Mouse (Mus musculus) limb, embryonic 11.5 days (tissue): ENCODE data around the gene Mtpn. TPM values are rescaled to one million over a fixed set of nuclear protein-coding genes. Genes with fewer than 3 reads are reported as not detected.

Source experiments
- ATAC-seq: fragments of 200-750 bp; cut with Nextera tagmentation; 2 replicates; pipeline ENCODE4 v1.8.0; 2017; ENCODE audit warnings: low read depth; ENCODE audit not compliant: insufficient number of reproducible peaks, low FRiP score, low TSS enrichment
- DNase-seq: peaks from one replicate; pipeline ENCODE4 v3.0.0-alpha.2; 2015; ENCODE audit warnings: low spot score
- H3K27ac ChIP-seq: fragments of 300-500 bp; sonication (generic); replicated peaks from 2 replicates; pipeline ENCODE4 v1.5.1; 2014; ENCODE audit warnings: low read depth, mild to moderate bottlenecking, low read length
- H3K27me3 ChIP-seq: fragments of 300-500 bp; sonication (generic); 2 replicates; pipeline ENCODE4 v1.6.1; 2014; ENCODE audit warnings: mild to moderate bottlenecking, low read length, mixed read lengths; ENCODE audit not compliant: control insufficient read depth, insufficient read depth
- H3K36me3 ChIP-seq: fragments of 300-500 bp; sonication (generic); 2 replicates; pipeline ENCODE4 v1.6.1; 2014; ENCODE audit warnings: mild to moderate bottlenecking, low read length, moderate library complexity, mixed read lengths; ENCODE audit not compliant: control insufficient read depth, insufficient read depth
- H3K4me1 ChIP-seq: fragments of 300-500 bp; sonication (generic); 2 replicates; pipeline ENCODE4 v1.6.1; 2014; ENCODE audit warnings: low read length, mixed read lengths; ENCODE audit not compliant: control insufficient read depth, insufficient read depth
- H3K4me2 ChIP-seq: fragments of 300-500 bp; sonication (generic); 2 replicates; pipeline ENCODE4 v1.6.1; 2014; ENCODE audit warnings: low read depth, mild to moderate bottlenecking, moderate library complexity; ENCODE audit not compliant: severe bottlenecking
- H3K4me3 ChIP-seq: fragments of 300-500 bp; sonication (generic); 2 replicates; pipeline ENCODE4 v1.5.1; 2014; ENCODE audit warnings: low read depth, low read length
- H3K9ac ChIP-seq: fragments of 300-500 bp; sonication (generic); 2 replicates; pipeline ENCODE4 v1.6.1; 2014; ENCODE audit warnings: mild to moderate bottlenecking, low read length
- H3K9me3 ChIP-seq: fragments of 300-500 bp; sonication (generic); 2 replicates; pipeline ENCODE4 v1.6.1; 2016; ENCODE audit warnings: low read length; ENCODE audit not compliant: control insufficient read depth
- WGBS: fragments of 180-500 bp; shearing (Covaris S2); extraction: QIAGEN DNeasy Blood & Tissue Kit; methylation state at CpG from one replicate; pipeline ENCODE4 v1.1.7; 2014; 5-methylcytosine and 5-hydroxymethylcytosine counted together
- polyA plus RNA-seq: library from polyadenylated mRNA; unstranded; fragments of >200 nt; fragmentation: Nextera tagmentation; extraction: Ambion mirVana; gene quantifications from 2 replicates; pipeline ENCODE4 v1.2.1, GENCODE M21; 2014

The Mtpn gene
- polyA plus RNA-seq, 1 experiment from 2014 or later: 133 TPM

GRCm38 (mm10) chr6:35536021-35536420 is 3.7 kb downstream of the Mtpn start:
- H3K36me3 ChIP-seq: no peaks in the 10 kb centered on the region
- H3K4me3 ChIP-seq: no peak overlapping the region
- no peaks in the 10 kb centered on the region for H3K9me3 ChIP-seq
- H3K27me3 ChIP-seq: no peaks in the 10 kb centered on the region
- 92% methylated on average over 7 of the region's 7 CpGs for WGBS
- H3K9ac ChIP-seq: no peak overlapping the region
- H3K4me1 ChIP-seq: no peaks in the 10 kb centered on the region
- DNase-seq (no peak), ATAC-seq (no peak)
- no peak overlapping the region for H3K4me2 ChIP-seq
- no peak overlapping the region for H3K27ac ChIP-seq

DNA sequence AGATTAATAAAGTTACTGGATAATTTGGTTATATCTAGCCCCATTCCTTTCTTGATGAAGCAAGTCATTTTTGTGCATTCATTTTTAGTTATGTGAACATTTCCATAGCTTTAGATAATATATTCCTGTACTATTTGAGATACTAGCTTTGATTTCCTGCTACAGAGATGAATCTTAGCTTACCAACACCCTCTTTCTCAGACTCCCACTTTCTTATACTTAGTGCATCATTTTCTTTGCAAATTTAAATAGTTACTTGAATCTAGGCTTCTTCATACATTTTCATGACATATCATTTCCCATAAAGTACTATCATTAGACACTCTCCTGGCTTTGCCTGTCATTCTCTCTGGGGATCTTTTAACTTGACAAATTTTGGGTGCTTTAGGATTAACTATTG is 26.3 kb downstream of the Mtpn start:
- Histone ChIP-seq H3K4me2 (no peak overlapping the region), H3K36me3 (no peaks in the 10 kb centered on the region), H3K9me3 (no peaks in the 10 kb centered on the region), H3K4me3 (no peak overlapping the region), H3K27me3 (no peaks in the 10 kb centered on the region), H3K27ac (no peak overlapping the region), H3K9ac (no peak overlapping the region), H3K4me1 (no peaks in the 10 kb centered on the region)
- no peak for ATAC-seq
- DNase-seq: no peak

- H3K36me3 ChIP-seq: no peaks in the 10 kb centered on the region
- ATAC-seq (no peak), DNase-seq (no peak)
- no peak overlapping the region for H3K4me2 ChIP-seq
- H3K27ac ChIP-seq: no peak overlapping the region
- no peaks in the 10 kb centered on the region for H3K9me3 ChIP-seq
- H3K4me3 ChIP-seq: no peak overlapping the region
- no peak overlapping the region for H3K9ac ChIP-seq
- no peaks in the 10 kb centered on the region for H3K4me1 ChIP-seq
- WGBS: 87% methylated on average over 2 of the region's 2 CpGs
- no peaks in the 10 kb centered on the region for H3K27me3 ChIP-seq
Measured at GRCm38 (mm10) chr6:35504781-35505180, 34.9 kb downstream of the Mtpn start.

DNA sequence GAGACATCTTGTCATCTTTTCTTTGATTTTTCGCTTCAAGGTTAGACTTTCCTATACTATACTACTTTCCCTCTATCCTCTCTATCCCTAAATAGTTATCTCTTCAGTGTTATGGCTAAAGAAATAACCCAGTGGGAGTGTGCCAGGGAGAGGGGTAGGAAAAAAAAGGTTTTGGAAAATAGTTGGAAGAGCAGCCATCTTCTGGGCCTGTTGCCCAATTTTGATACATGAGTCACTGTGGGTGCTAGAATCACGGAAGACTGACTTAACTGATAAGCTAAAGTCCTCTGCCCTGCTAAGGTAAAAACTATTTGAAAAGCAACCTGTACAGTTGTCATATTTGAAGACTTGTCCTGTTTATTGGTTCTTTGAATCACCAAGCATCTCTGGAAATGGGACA is 36.8 kb downstream of the Mtpn start:
- Histone ChIP-seq H3K36me3 (no peaks in the 10 kb centered on the region), H3K4me1 (no peaks in the 10 kb centered on the region), H3K27me3 (no peaks in the 10 kb centered on the region), H3K9me3 (no peaks in the 10 kb centered on the region), H3K4me3 (no peak overlapping the region), H3K9ac (no peak overlapping the region), H3K4me2 (no peak overlapping the region), H3K27ac (no peak overlapping the region)
- WGBS: 91% methylated on average over 2 of the region's 2 CpGs
- no peak for DNase-seq
- no peak for ATAC-seq

DNA sequence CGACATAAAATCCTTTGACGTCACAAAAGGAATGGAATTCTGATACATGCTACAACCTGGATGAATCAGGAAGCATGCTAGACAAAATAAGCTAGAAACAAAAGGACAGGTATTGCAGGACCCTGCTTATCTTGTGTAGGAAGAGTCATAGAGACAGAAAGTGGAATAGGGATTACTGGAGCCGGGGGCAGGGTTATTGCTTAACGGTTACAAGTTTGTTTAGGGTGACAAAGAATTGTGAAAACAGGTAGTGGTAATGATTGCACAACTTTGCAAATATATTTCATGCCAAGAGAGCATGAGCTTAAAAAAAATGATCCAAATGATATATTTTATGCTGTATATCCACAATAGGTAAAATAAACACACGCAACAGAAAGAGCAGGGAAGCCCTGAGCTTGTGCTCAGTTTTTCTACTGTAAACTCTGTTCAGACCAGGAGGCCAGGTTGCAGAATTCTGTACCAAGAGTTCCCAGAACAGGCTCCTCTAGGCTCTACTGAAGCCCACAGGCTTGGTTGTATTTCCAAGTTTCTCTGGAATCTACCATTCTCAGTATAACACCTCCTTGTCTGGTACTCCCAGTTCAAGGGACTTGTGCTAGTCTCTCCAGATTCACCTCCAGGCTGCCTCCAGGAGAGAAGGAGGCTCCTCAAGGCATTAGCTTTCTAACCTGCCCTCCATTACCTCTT is 39.6 kb downstream of the Mtpn start:
- no peaks in the 10 kb centered on the region for H3K4me1 ChIP-seq
- H3K9ac ChIP-seq: no peak overlapping the region
- H3K36me3 ChIP-seq: no peaks in the 10 kb centered on the region
- no peaks in the 10 kb centered on the region for H3K9me3 ChIP-seq
- ATAC-seq (no peak), DNase-seq (no peak)
- no peak overlapping the region for H3K4me2 ChIP-seq
- 91% methylated on average over 5 of the region's 5 CpGs for WGBS
- no peaks in the 10 kb centered on the region for H3K27me3 ChIP-seq
- H3K27ac ChIP-seq: no peak overlapping the region
- H3K4me3 ChIP-seq: no peak overlapping the region

- H3K9me3 ChIP-seq: no peaks in the 10 kb centered on the region
- H3K36me3 ChIP-seq: no peaks in the 10 kb centered on the region
- no peaks in the 10 kb centered on the region for H3K27me3 ChIP-seq
- ATAC-seq (no peak), DNase-seq (no peak)
- 95% methylated on average over 4 of the region's 4 CpGs for WGBS
- no peaks in the 10 kb centered on the region for H3K4me1 ChIP-seq
- H3K27ac ChIP-seq: no peak overlapping the region
- H3K4me3 ChIP-seq: no peak overlapping the region
- H3K9ac ChIP-seq: no peak overlapping the region
- no peak overlapping the region for H3K4me2 ChIP-seq
Measured at GRCm38 (mm10) chr6:35497406-35497805, 42.3 kb downstream of the Mtpn start.

DNA sequence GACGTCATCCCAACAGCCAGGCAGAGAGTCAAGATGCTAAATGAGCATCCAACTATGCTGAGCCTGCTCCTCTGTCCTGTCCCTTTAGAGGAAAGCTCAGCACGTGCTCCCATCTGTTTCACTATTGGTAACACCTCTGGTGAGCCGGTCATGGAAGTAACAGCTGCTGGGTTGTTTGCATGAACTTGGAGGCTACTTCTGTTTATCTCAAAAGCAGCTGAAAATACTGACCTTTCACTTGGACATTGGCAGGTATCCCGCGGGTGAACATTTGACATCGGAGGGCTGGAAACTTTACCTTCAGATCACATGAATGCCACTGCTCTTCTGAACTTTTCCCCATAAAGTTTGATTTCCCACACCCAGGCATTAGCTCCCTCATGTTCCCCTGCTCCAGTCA is 45.8 kb downstream of the Mtpn start:
- 81% methylated on average over 6 of the region's 6 CpGs for WGBS
- Histone ChIP-seq H3K9ac (no peak overlapping the region), H3K4me1 (no peaks in the 10 kb centered on the region), H3K36me3 (no peaks in the 10 kb centered on the region), H3K4me2 (no peak overlapping the region), H3K9me3 (no peaks in the 10 kb centered on the region), H3K27ac (no peak overlapping the region), H3K27me3 (no peaks in the 10 kb centered on the region), H3K4me3 (no peak overlapping the region)
- no peak for ATAC-seq
- DNase-seq: no peak

DNA sequence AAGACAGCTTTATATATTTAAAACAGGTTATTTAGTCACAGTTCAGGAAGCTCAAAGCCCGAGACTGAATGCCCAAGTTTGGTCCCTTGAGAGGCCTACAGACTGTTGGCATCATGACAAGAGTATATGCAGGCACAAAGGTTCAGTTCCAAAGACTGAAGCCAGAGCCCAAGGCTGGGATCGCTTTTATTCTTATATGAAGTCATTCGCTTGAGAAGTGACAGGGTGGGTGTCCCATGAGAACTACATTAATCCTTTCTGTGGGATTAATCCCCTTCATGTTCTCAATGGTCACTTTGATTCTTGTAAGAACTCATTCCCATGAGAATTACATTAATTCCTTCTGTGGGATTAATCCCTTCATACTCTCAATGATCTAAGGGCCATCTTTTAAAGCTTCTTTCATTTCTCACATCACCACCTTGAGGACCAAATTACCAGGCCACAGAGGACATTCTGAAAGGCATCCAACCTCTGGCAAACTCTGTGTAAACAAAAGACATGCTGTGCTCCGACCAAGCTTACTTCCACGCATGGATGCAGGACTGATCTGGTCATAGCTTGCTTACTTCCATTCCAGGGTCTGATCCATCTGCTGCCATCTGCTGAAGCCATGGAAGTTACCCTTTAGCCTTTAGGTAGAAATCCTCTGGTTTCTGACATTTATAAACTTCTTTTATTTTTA is 59.9 kb downstream of the Mtpn start:
- Histone ChIP-seq H3K27ac (no peak overlapping the region), H3K9ac (no peak overlapping the region), H3K27me3 (no peaks in the 10 kb centered on the region), H3K36me3 (no peaks in the 10 kb centered on the region), H3K9me3 (no peaks in the 10 kb centered on the region), H3K4me3 (no peak overlapping the region), H3K4me1 (no peaks in the 10 kb centered on the region), H3K4me2 (no peak overlapping the region)
- ATAC-seq: no peak
- no peak for DNase-seq
- 85% methylated on average over 5 of the region's 5 CpGs for WGBS

- Histone ChIP-seq H3K9me3 (no peaks in the 10 kb centered on the region), H3K4me3 (no peak overlapping the region), H3K27me3 (no peaks in the 10 kb centered on the region), H3K4me1 (no peaks in the 10 kb centered on the region), H3K9ac (no peak overlapping the region), H3K27ac (no peak overlapping the region), H3K4me2 (no peak overlapping the region), H3K36me3 (no peaks in the 10 kb centered on the region)
- no peak for ATAC-seq
- WGBS: 76% methylated on average over 1 of the region's 1 CpGs
- DNase-seq: no peak
Measured at GRCm38 (mm10) chr6:35476830-35477229, 62.9 kb downstream of the Mtpn start.
